Comparison of ENCODE assay signal across 8 mouse cellular contexts in the genomic region with DNA sequence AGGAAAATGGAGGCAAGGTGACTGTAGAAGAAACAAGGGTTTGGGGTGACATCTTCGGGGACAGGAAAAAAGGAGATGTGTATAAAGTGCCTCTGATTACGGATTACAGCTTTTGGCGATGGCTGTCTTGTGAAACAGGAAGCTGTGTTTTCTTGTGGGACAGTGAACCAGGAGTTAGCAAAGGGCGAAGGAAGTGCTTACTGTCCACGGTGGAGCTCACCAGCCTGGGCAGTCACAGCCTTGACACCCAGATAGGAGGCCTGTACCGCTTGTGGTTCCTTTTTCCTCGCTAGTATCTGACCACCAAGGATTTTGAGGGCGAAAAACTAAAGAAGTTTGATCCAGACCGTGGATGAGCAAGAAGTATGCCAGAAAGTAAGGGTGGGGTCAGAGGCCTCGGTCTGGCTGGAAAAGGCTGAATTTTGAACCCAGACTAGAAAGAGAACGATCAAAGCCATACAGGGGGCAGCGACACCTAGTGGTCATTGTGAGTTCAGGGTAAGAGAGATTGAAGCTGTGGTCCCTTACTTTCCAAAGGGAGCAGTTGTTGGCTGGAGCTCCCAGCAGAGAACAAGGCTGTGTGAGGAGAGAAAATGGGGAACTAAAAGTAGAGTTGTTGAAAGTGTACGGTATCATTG. TPM values are rescaled to one million over a fixed set of nuclear protein-coding genes. Genes with fewer than 3 reads are reported as not detected.
DNase-seq lines count a peak whose midpoint lies in the region; ATAC-seq and TF ChIP-seq lines count a peak whose summit lies in the region.

No protein-coding gene starts in this region.

- H3K27me3 ChIP-seq in cerebellum, adult 2 months (ENCODE audit: control insufficient read depth, insufficient read depth, low read length) = no peaks in the 10 kb centered on the region
- H3K27me3 ChIP-seq in hindbrain, embryonic 14.5 days (ENCODE audit: control insufficient read depth, insufficient read depth, low read length) = no peaks in the 10 kb centered on the region
- no peaks in the 10 kb centered on the region for H3K27me3 ChIP-seq in megakaryocyte, embryonic 14.5 days (replicated peaks)

- H3K4me3 ChIP-seq in cerebellum, adult 2 months (replicated peaks; ENCODE audit: insufficient read depth, low read depth, low read length) = no peak overlapping the region
- H3K4me3 ChIP-seq in hindbrain, embryonic 14.5 days (replicated peaks; ENCODE audit: low read length) = no peak overlapping the region; the same call in 1 of the 2 replicates
- peak overlapping the region; percentile 88 for H3K4me3 ChIP-seq in left cerebral cortex, adult 2 months
- peak overlapping the region; percentile 91 for H3K4me3 ChIP-seq in megakaryocyte, embryonic 14.5 days (replicated peaks)

- 0 out of 2 replicates have a peak, but pooled peaks cover 2% of the 10 kb centered on the region for H3K9me3 ChIP-seq in hindbrain, embryonic 14.5 days (ENCODE audit: control insufficient read depth, low read length)
- H3K9me3 ChIP-seq in megakaryocyte, embryonic 14.5 days = no peaks in the 10 kb centered on the region

- no peaks in the 10 kb centered on the region; the same call in 1 of the 2 replicates for H3K4me1 ChIP-seq in cerebellum, adult 2 months (ENCODE audit: control insufficient read depth, insufficient read depth, low read length)
- H3K4me1 ChIP-seq in hindbrain, embryonic 14.5 days (replicated peaks; ENCODE audit: control insufficient read depth, insufficient read depth, low read length) = peaks cover 16% of the 10 kb centered on the region
- H3K4me1 ChIP-seq in megakaryocyte, embryonic 14.5 days = peaks cover 42% of the 10 kb centered on the region

- TF ChIP-seq CTCF in cerebellum, adult 2 months (IDR thresholded peaks at IDR 0.05; ENCODE audit: borderline replicate concordance, insufficient read depth, low read depth, low read length) = peak; percentile 59
- peak; percentile 87 for TF ChIP-seq CTCF in left cerebral cortex, adult 2 months (IDR thresholded peaks at IDR 0.05)

- DNase-seq in Muller cell, postnatal 12 days (ENCODE audit: inconsistent ontology term) = peak; percentile 66
- peak; percentile 73 to 76 for DNase-seq in cerebellum, adult 2 months
- DNase-seq in forelimb bud, embryonic 11.5 days (ENCODE audit: low read depth, low spot score) = peak; percentile 85
- DNase-seq in hindbrain, embryonic 14.5 days (ENCODE audit: low spot score) = peak; percentile 78
- peak; percentile 57 to 72 for DNase-seq in left cerebral cortex, adult 2 months (ENCODE audit: extremely low spot score in 1 of 2, low spot score in 2 of 2)
- peak; percentile 73 for DNase-seq in right cerebral cortex, adult 2 months (ENCODE audit: low spot score in 2 of 2)
- peak; percentile 77 for DNase-seq in urinary bladder, postnatal 14 days (ENCODE audit: low spot score)

- H3K27ac ChIP-seq in cerebellum, adult 2 months (ENCODE audit: insufficient read depth, low read length) = no peak overlapping the region
- no peak overlapping the region for H3K27ac ChIP-seq in hindbrain, embryonic 14.5 days
- H3K27ac ChIP-seq in left cerebral cortex, adult 2 months = no peak overlapping the region

- 48% methylated on average over 13 of the region's 13 CpGs for WGBS in cerebellum, adult 2 months
- WGBS in hindbrain, embryonic 14.5 days = 51% methylated on average over 13 of the region's 13 CpGs

- TF ChIP-seq POLR2A in cerebellum, adult 2 months (IDR thresholded peaks at IDR 0.05; ENCODE audit: borderline replicate concordance, insufficient read depth, low read length) = no peak

- H3K36me3 ChIP-seq in hindbrain, embryonic 14.5 days (replicated peaks; ENCODE audit: control insufficient read depth, insufficient read depth) = peaks cover 24% of the 10 kb centered on the region; the same call in 1 of the 2 replicates
- peaks cover 34% of the 10 kb centered on the region for H3K36me3 ChIP-seq in megakaryocyte, embryonic 14.5 days (replicated peaks; ENCODE audit: low read length)

- no peak overlapping the region for H3K9ac ChIP-seq in hindbrain, embryonic 14.5 days

- ATAC-seq in hindbrain, embryonic 14.5 days (ENCODE audit: low FRiP score) = 0 out of 2 replicates have a peak, but pooled peaks have one; percentile 18

- peak overlapping the region; percentile 60 for H3K4me2 ChIP-seq in hindbrain, embryonic 14.5 days (replicated peaks)

- intact Hi-C loops in left cerebral cortex, adult 2 months (cut with DNase I) = loop anchor here (1.0 to 5.0 kb wide), 2 partner anchors 34 to 51 kb away; a partner anchor contains a TSS

RNA-seq across cellular contexts. Expression of a gene that starts 1.7 kb away (rescaled TPM):
- 24.5 and 26.2 TPM in 2 replicates for polyA plus RNA-seq in cerebellum, adult 2 months (2012; rRNA removed)
- 198 and 200 TPM in 2 replicates for polyA plus RNA-seq in hindbrain, embryonic 14.5 days (2014; fragmentation: Nextera tagmentation; extraction: Ambion mirVana)
- total RNA-seq in left cerebral cortex, adult 2 months (2021) = 10 to 100 TPM; 63.4 to 70.0 TPM
- 14.0 and 19.6 TPM in 2 replicates for polyA plus RNA-seq in megakaryocyte, embryonic 14.5 days (2012; ENCODE audit: insufficient read depth, low replicate concordance)

RNA-seq across cellular contexts. Expression of a gene that starts 33.6 kb away (rescaled TPM):
- not detected in 2 replicates for polyA plus RNA-seq in cerebellum, adult 2 months (2012; rRNA removed)
- polyA plus RNA-seq in hindbrain, embryonic 14.5 days (2014; fragmentation: Nextera tagmentation; extraction: Ambion mirVana) = 6.5 and 8.6 TPM in 2 replicates
- 1 to 10 TPM in 1 of 2 experiments, not detected in 1; 1.9 TPM for total RNA-seq in left cerebral cortex, adult 2 months (2021)
- polyA plus RNA-seq in megakaryocyte, embryonic 14.5 days (2012; ENCODE audit: insufficient read depth, low replicate concordance) = not detected in 2 replicates

RNA-seq across cellular contexts. Expression of a gene that starts 41.7 kb away (rescaled TPM):
- 3.1 and 3.7 TPM in 2 replicates for polyA plus RNA-seq in cerebellum, adult 2 months (2012; rRNA removed)
- polyA plus RNA-seq in hindbrain, embryonic 14.5 days (2014; fragmentation: Nextera tagmentation; extraction: Ambion mirVana) = 5.2 and 9.6 TPM in 2 replicates
- 1 to 10 TPM; 5.8 to 6.3 TPM for total RNA-seq in left cerebral cortex, adult 2 months (2021)
- 1.7 and 2.9 TPM in 2 replicates for polyA plus RNA-seq in megakaryocyte, embryonic 14.5 days (2012; ENCODE audit: insufficient read depth, low replicate concordance)

RNA-seq across cellular contexts. Expression of a gene that starts 49.7 kb away (rescaled TPM):
- polyA plus RNA-seq in cerebellum, adult 2 months (2012; rRNA removed) = 1.1 and 1.7 TPM in 2 replicates
- polyA plus RNA-seq in hindbrain, embryonic 14.5 days (2014; fragmentation: Nextera tagmentation; extraction: Ambion mirVana) = 4.6 and 4.8 TPM in 2 replicates
- total RNA-seq in left cerebral cortex, adult 2 months (2021) = 1 to 10 TPM; 1.9 to 2.2 TPM
- 0.67 TPM in 1 of 2 replicates, not detected in the other for polyA plus RNA-seq in megakaryocyte, embryonic 14.5 days (2012; ENCODE audit: insufficient read depth, low replicate concordance)

Comparison
In these comparisons a context has a peak if more than half of its experiments do, and no peak if none do; other contexts are left out.
1. H3K4me3 ChIP-seq: peak in left cerebral cortex, adult 2 months (single experiment) and megakaryocyte, embryonic 14.5 days (single experiment); none in cerebellum, adult 2 months (single experiment) and hindbrain, embryonic 14.5 days (single experiment).
2. Peak in every context shown above with its lines, with median percentiles within 50 percentile points of each other: DNase-seq.